Mouse (Mus musculus): ENCODE measurements around the gene Opn4.

Gene Opn4

GRCm38 (mm10) chr14:34599941-34600340 lies at the start of gene Opn4:
TSS of gene Opn4 (minus strand) at chr14:34600142.
- DNase-seq, result no peak

- no peak for DNase-seq
Observed at GRCm38 (mm10) chr14:34647870-34648475, 48.0 kb upstream of the Opn4 start.

GRCm38 (mm10) chr14:34644140-34644539 lies 44.2 kb upstream of the Opn4 start:
- DNase-seq, result no peak

GRCm38 (mm10) chr14:34635721-34636120 lies 35.8 kb upstream of the Opn4 start:
- DNase-seq, result no peak

- DNase-seq, result no peak
Observed at GRCm38 (mm10) chr14:34635192-34635591, 35.2 kb upstream of the Opn4 start.

- no peak for DNase-seq
Observed at GRCm38 (mm10) chr14:34632722-34633448, 32.9 kb upstream of the Opn4 start.

- DNase-seq, result no peak
Observed at GRCm38 (mm10) chr14:34626824-34627223, 26.9 kb upstream of the Opn4 start.

GRCm38 (mm10) chr14:34623531-34624210 lies 23.7 kb upstream of the Opn4 start:
- no peak for DNase-seq

GRCm38 (mm10) chr14:34623074-34623473 lies 23.1 kb upstream of the Opn4 start:
- no peak for DNase-seq

GRCm38 (mm10) chr14:34620611-34621376 lies 20.9 kb upstream of the Opn4 start:
- peak; percentile 26 to 39 for DNase-seq

GRCm38 (mm10) chr14:34618808-34619207 lies 18.9 kb upstream of the Opn4 start:
- DNase-seq, result no peak

- peak; percentile 75 to 81 for DNase-seq
Observed at GRCm38 (mm10) chr14:34616821-34617220, 16.9 kb upstream of the Opn4 start.

GRCm38 (mm10) chr14:34615625-34616024 lies 15.7 kb upstream of the Opn4 start:
- no peak for DNase-seq

- DNase-seq, result peak; percentile 26 to 43
Observed at GRCm38 (mm10) chr14:34615082-34615481, 15.1 kb upstream of the Opn4 start.

- no peak for DNase-seq
Observed at GRCm38 (mm10) chr14:34614551-34614950, 14.6 kb upstream of the Opn4 start.

GRCm38 (mm10) chr14:34613523-34613922 lies 13.6 kb upstream of the Opn4 start:
- no peak for DNase-seq

GRCm38 (mm10) chr14:34612222-34612621 lies 12.3 kb upstream of the Opn4 start:
- DNase-seq, result no peak

- no peak for DNase-seq
Observed at GRCm38 (mm10) chr14:34611591-34611990, 11.6 kb upstream of the Opn4 start.

- no peak for DNase-seq
Observed at GRCm38 (mm10) chr14:34601910-34602309, 2.0 kb upstream of the Opn4 start.

- no peak for DNase-seq
Observed at GRCm38 (mm10) chr14:34595596-34596255, 4.2 kb downstream of the Opn4 start.

- no peak for DNase-seq
Observed at GRCm38 (mm10) chr14:34591741-34592535, 8.0 kb downstream of the Opn4 start.
